Mouse (Mus musculus) forebrain, embryonic 10.5 days (tissue): ENCODE results near the gene Ywhag. TPM values are rescaled to one million over a fixed set of nuclear protein-coding genes. Genes with fewer than 3 reads are reported as not detected.
A peak's percentile ranks its signal among the peaks of the same experiment; 100 is the strongest.

Experiments used
- DNase-seq: peaks from one replicate; pipeline ENCODE4 v3.0.0-alpha.2; 2017; ENCODE audit warnings: low spot score; ENCODE audit errors: extremely low spot score
- H3K27ac ChIP-seq: fragments of 300-500 bp; sonication (generic); 2 replicates; pipeline ENCODE4 v1.5.1; 2016; ENCODE audit warnings: mild to moderate bottlenecking
- H3K27me3 ChIP-seq: fragments of 300-500 bp; sonication (generic); 2 replicates; pipeline ENCODE4 v1.6.1; 2016; ENCODE audit warnings: mild to moderate bottlenecking; ENCODE audit not compliant: poor library complexity, severe bottlenecking
- H3K36me3 ChIP-seq: fragments of 300-500 bp; sonication (generic); replicated peaks from 2 replicates; pipeline ENCODE4 v1.6.1; 2016; ENCODE audit warnings: mild to moderate bottlenecking, moderate library complexity
- H3K4me1 ChIP-seq: fragments of 300-500 bp; sonication (generic); 2 replicates; pipeline ENCODE4 v1.6.1; 2016
- H3K4me3 ChIP-seq: fragments of 300-500 bp; sonication (generic); 2 replicates; pipeline ENCODE4 v1.5.1; 2016; ENCODE audit warnings: mild to moderate bottlenecking, moderate library complexity
- H3K9me3 ChIP-seq: fragments of 300-500 bp; sonication (generic); 2 replicates; pipeline ENCODE4 v1.6.1; 2016; ENCODE audit warnings: mild to moderate bottlenecking, moderate library complexity
- WGBS: fragments of 180-500 bp; shearing (Covaris S2); methylation state at CpG from one replicate; pipeline ENCODE4 v1.1.7; 2016; 5-methylcytosine and 5-hydroxymethylcytosine counted together
- polyA plus RNA-seq: library from polyadenylated mRNA; unstranded; fragments of >200 nt; fragmentation: Nextera tagmentation; extraction: Ambion mirVana; gene quantifications from 2 replicates; pipeline ENCODE4 v1.2.1, GENCODE M21; 2016

Ywhag gene
- polyA plus RNA-seq, 1 experiment from 2014 or later: 283 TPM

GRCm38 (mm10) chr5:135906846-135907245 lies 27.6 kb downstream of the Ywhag start:
- H3K4me3 ChIP-seq: no peak overlapping the region
- H3K27me3 ChIP-seq: no peaks in the 10 kb centered on the region
- peaks cover 74% of the 10 kb centered on the region for H3K36me3 ChIP-seq
- WGBS: 88% methylated on average over 4 of the region's 4 CpGs
- H3K9me3 ChIP-seq: no peaks in the 10 kb centered on the region
- no peak overlapping the region for H3K27ac ChIP-seq
- H3K4me1 ChIP-seq: peaks cover 20% of the 10 kb centered on the region
- DNase-seq: no peak

- H3K27me3 ChIP-seq: no peaks in the 10 kb centered on the region
- H3K4me1 ChIP-seq: peaks cover 20% of the 10 kb centered on the region
- no peaks in the 10 kb centered on the region for H3K9me3 ChIP-seq
- DNase-seq: no peak
- H3K4me3 ChIP-seq: no peak overlapping the region
- H3K27ac ChIP-seq: no peak overlapping the region
- 69% methylated on average over 8 of the region's 8 CpGs for WGBS
- peaks cover 61% of the 10 kb centered on the region for H3K36me3 ChIP-seq
Observed at GRCm38 (mm10) chr5:135905320-135906225, 28.8 kb downstream of the Ywhag start.

GRCm38 (mm10) chr5:135904259-135904658 lies 30.2 kb downstream of the Ywhag start:
- Histone ChIP-seq H3K4me1 (peaks cover 20% of the 10 kb centered on the region), H3K27me3 (no peaks in the 10 kb centered on the region), H3K36me3 (peaks cover 48% of the 10 kb centered on the region), H3K27ac (peak overlapping the region; percentile 88; the same call in 1 of the 2 replicates), H3K9me3 (no peaks in the 10 kb centered on the region), H3K4me3 (no peak overlapping the region)
- no peak for DNase-seq
- 66% methylated on average over 5 of the region's 5 CpGs for WGBS

GRCm38 (mm10) chr5:135903551-135904151 lies 30.8 kb downstream of the Ywhag start:
- WGBS: under 1% methylated on average over 30 of the region's 30 CpGs
- Histone ChIP-seq H3K36me3 (peaks cover 42% of the 10 kb centered on the region), H3K9me3 (no peaks in the 10 kb centered on the region), H3K4me3 (peak overlapping the region; percentile 54), H3K4me1 (peaks cover 20% of the 10 kb centered on the region), H3K27me3 (no peaks in the 10 kb centered on the region), H3K27ac (peak overlapping the region; percentile 88)
- DNase-seq: peak; percentile 92

GRCm38 (mm10) chr5:135903058-135903457 lies 31.4 kb downstream of the Ywhag start:
- Histone ChIP-seq H3K4me3 (peak overlapping the region; percentile 54), H3K4me1 (peaks cover 20% of the 10 kb centered on the region), H3K27ac (peak overlapping the region; percentile 88), H3K9me3 (no peaks in the 10 kb centered on the region), H3K27me3 (no peaks in the 10 kb centered on the region), H3K36me3 (peaks cover 36% of the 10 kb centered on the region)
- WGBS: 27% methylated on average over 7 of the region's 7 CpGs
- DNase-seq: no peak

GRCm38 (mm10) chr5:135901354-135902095 lies 32.9 kb downstream of the Ywhag start:
- 67% methylated on average over 6 of the region's 6 CpGs for WGBS
- DNase-seq: no peak
- Histone ChIP-seq H3K4me1 (peaks cover 20% of the 10 kb centered on the region), H3K36me3 (peaks cover 21% of the 10 kb centered on the region), H3K27me3 (no peaks in the 10 kb centered on the region), H3K27ac (no peak overlapping the region), H3K4me3 (no peak overlapping the region), H3K9me3 (no peaks in the 10 kb centered on the region)

- no peak overlapping the region for H3K27ac ChIP-seq
- peaks cover 20% of the 10 kb centered on the region for H3K4me1 ChIP-seq
- no peak for DNase-seq
- H3K4me3 ChIP-seq: no peak overlapping the region
- peaks cover 13% of the 10 kb centered on the region for H3K36me3 ChIP-seq
- no peaks in the 10 kb centered on the region for H3K9me3 ChIP-seq
- 78% methylated on average over 3 of the region's 3 CpGs for WGBS
- H3K27me3 ChIP-seq: no peaks in the 10 kb centered on the region
Observed at GRCm38 (mm10) chr5:135900701-135901100, 33.7 kb downstream of the Ywhag start.

GRCm38 (mm10) chr5:135899833-135900232 lies 34.6 kb downstream of the Ywhag start:
- H3K36me3 ChIP-seq: peaks cover 6% of the 10 kb centered on the region
- peaks cover 20% of the 10 kb centered on the region for H3K4me1 ChIP-seq
- no peaks in the 10 kb centered on the region for H3K27me3 ChIP-seq
- H3K9me3 ChIP-seq: no peaks in the 10 kb centered on the region
- WGBS: 69% methylated on average over 4 of the region's 4 CpGs
- H3K27ac ChIP-seq: no peak overlapping the region
- no peak for DNase-seq
- H3K4me3 ChIP-seq: no peak overlapping the region

- no peaks in the 10 kb centered on the region for H3K27me3 ChIP-seq
- 85% methylated on average over 4 of the region's 4 CpGs for whole genome bisulfite sequencing
- H3K4me3 ChIP-seq: no peak overlapping the region
- no peaks in the 10 kb centered on the region for H3K9me3 ChIP-seq
- peaks cover 14% of the 10 kb centered on the region for H3K4me1 ChIP-seq
- no peaks in the 10 kb centered on the region for H3K36me3 ChIP-seq
- no peak for DNase-seq
- H3K27ac ChIP-seq: no peak overlapping the region
Observed at GRCm38 (mm10) chr5:135898995-135899394, 35.4 kb downstream of the Ywhag start.

GRCm38 (mm10) chr5:135898028-135898427 lies 36.4 kb downstream of the Ywhag start:
- WGBS: 29% methylated on average over 3 of the region's 3 CpGs
- no peak overlapping the region for H3K4me3 ChIP-seq
- no peaks in the 10 kb centered on the region for H3K36me3 ChIP-seq
- H3K27ac ChIP-seq: no peak overlapping the region
- no peaks in the 10 kb centered on the region for H3K9me3 ChIP-seq
- H3K4me1 ChIP-seq: peaks cover 4% of the 10 kb centered on the region
- peak; percentile 41 for DNase-seq
- peaks cover 1% of the 10 kb centered on the region; the same call in 1 of the 2 replicates for H3K27me3 ChIP-seq

- 86% methylated on average over 6 of the region's 6 CpGs for WGBS
- Histone ChIP-seq H3K36me3 (no peaks in the 10 kb centered on the region), H3K4me1 (no peaks in the 10 kb centered on the region), H3K27me3 (peaks cover 29% of the 10 kb centered on the region), H3K9me3 (no peaks in the 10 kb centered on the region), H3K4me3 (no peak overlapping the region), H3K27ac (no peak overlapping the region)
- DNase-seq: no peak
Observed at GRCm38 (mm10) chr5:135894958-135895357, 39.5 kb downstream of the Ywhag start.

GRCm38 (mm10) chr5:135892589-135893351 lies 41.6 kb downstream of the Ywhag start:
- Histone ChIP-seq H3K9me3 (no peaks in the 10 kb centered on the region), H3K27me3 (peaks cover 50% of the 10 kb centered on the region), H3K27ac (no peak overlapping the region), H3K4me3 (no peak overlapping the region), H3K4me1 (peaks cover 12% of the 10 kb centered on the region), H3K36me3 (no peaks in the 10 kb centered on the region)
- WGBS: 58% methylated on average over 9 of the region's 9 CpGs
- DNase-seq: no peak
